Mouse (Mus musculus) layer of hippocampus, adult 2 months (tissue): ENCODE measurements around the gene Lrch4. TPM values are rescaled to one million over a fixed set of nuclear protein-coding genes. Genes with fewer than 3 reads are reported as not detected.

ENCODE experiments used
- DNase-seq, 2 experiments: peaks; one replicate each; pipeline ENCODE4 v3.0.0; 2022; ENCODE audit warnings: low spot score in 2 of 2
- H3K27ac ChIP-seq: fragments of 200-600 bp; 2 replicates; pipeline ENCODE4 v1.8.1; 2022
- H3K4me3 ChIP-seq: fragments of 200-600 bp; 2 replicates; pipeline ENCODE4 v1.8.1; 2022; ENCODE audit warnings: mild to moderate bottlenecking
- CTCF ChIP-seq: fragments of 200-600 bp; conservative IDR thresholded peaks from 2 replicates; pipeline ENCODE4 v1.8.1; 2022; ENCODE audit warnings: antibody characterized with exemption, mild to moderate bottlenecking, moderate library complexity
- long read RNA-seq, 2 experiments: library from polyadenylated mRNA; stranded (forward); transcript quantifications; one replicate each; pipeline ENCODE4 v2.0.0; 2021; ENCODE audit warnings: borderline mapping rate in 2 of 2
- total RNA-seq, 2 experiments: library from RNA; stranded (reverse); gene quantifications; 2 replicates each; pipeline ENCODE4 v1.2.3; 2021

Gene Lrch4
- 10 to 100 TPM; 25.4 to 28.1 TPM for total RNA-seq
- long read RNA-seq, experiment 1, transcript Lrch4-201 (18 exons, 3,078 nt), result major isoform, 24 of 32 reads
- long read RNA-seq, experiment 1, partial matches to known transcripts, result 0 of 32 reads
- long read RNA-seq, experiment 1, other reads (novel, unspliced or antisense), result 6 of 32 reads
- long read RNA-seq, experiment 2, transcript Lrch4-201 (18 exons, 3,078 nt), result major isoform, 26 of 37 reads
- long read RNA-seq, experiment 2, partial matches to known transcripts, result 1 of 37 reads
- long read RNA-seq, experiment 2, other reads (novel, unspliced or antisense), result 8 of 37 reads

DNA sequence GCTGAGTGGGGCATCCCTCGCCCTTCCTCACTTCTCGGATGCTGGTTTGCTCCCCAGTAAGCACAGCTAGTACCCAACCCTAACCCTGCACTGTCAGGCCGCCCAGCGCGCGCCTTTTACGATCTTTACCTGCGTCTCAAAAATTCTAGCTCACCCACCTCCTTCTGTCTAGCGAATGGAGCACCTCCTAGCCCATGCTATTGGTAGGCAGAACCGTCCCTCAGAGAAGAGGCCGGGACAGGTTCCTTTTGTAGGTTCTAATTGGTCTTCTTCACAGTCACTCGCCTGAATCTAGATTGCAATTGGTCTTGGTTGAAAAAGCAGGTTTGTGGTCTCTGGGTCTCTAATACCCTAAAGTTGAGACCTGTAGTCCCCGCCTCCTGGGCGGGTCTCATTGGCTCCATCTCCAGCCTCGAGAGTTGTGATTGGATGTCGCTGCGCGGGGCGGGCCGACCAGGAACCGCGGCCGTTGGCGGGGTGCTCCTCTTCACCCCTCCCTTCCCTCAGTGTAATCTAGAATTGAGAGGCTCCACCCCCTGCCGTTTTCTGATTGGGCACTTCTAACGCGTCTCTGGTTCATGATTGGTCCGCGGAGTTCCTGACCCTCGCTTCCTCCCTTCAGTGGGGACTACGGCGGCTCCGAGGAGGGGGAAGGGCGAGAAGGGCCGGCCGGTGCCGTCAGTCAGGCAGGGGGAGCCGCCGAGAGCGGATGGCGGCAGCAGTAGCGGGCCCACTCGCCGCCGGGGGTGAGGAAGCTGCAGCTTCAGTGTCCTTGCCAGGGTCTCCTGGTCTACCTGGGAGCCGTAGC, at the start of gene Lrch4, which contains the start of the genes Fbxo24 and Gm20605:
Gene Lrch4, plus strand, starts transcription at position 624 of the 808 bp plus-strand sequence.
Gene Fbxo24, minus strand, starts transcription at position 505 of the 808 bp plus-strand sequence.
Gene Gm20605, plus strand, starts transcription at position 678 of the 808 bp plus-strand sequence.
- Histone ChIP-seq H3K4me3 (peak within 1 kb of the TSS; percentile 94), H3K27ac (peak within 1 kb of the TSS; percentile 98)
- TF ChIP-seq CTCF, result 0 out of 2 replicates have a peak, but pooled peaks have one; percentile 11
- DNase-seq, result peak; percentile 97 to 100

DNA sequence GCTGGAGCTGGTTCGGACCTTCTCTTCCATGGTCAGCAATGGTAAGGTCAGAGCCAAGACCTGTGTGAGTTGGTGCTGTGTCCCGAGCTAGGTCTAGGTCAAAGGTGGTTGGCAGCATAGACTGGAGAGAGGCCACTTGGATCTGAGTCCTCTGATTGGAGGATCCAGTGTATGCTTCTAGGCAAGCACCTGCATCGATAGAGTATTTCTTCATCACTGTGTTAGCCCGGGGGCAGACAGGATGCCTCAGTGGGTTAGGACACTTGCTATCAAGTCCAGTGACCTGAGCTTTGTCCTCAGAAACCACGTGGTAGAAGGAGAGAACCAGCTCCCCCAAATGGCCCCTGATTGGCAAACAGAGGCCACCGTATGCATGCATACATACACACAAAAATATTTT, 48.7 kb upstream of the Lrch4 start:
- TF ChIP-seq CTCF, result no peak
- DNase-seq, result no peak

GRCm38 (mm10) chr5:137582702-137583101, 46.2 kb upstream of the Lrch4 start:
- Histone ChIP-seq H3K4me3 (no peak overlapping the region), H3K27ac (no peak overlapping the region)
- no peak for TF ChIP-seq CTCF
- DNase-seq, result no peak

More for the DNA sequence above, 48.7 kb upstream of the Lrch4 start:
- Histone ChIP-seq H3K27ac (no peak overlapping the region), H3K4me3 (no peak overlapping the region)

DNA sequence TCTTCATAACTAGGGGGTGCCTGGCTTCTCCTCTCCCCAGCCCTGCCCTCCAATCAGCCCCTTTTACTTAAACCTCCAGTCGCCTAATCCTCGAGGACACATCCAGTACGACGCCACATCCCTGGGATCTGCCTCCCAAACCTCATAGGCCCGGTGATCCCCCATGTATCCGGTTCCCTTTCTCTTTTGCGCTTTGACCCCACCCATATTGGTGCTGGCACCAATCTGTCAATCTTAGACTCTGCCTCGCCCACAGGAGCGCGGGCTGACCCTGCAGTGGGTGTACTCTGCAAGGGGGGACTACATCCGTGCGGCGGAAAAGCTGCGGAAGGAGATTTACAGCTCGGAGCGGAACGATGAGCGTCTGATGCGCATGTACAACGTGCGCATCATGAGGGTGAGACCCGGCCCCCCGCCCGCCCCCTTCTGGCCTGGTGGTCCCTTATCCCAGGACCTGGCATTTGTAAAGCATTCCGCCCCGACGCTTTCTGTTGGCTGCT, 45.2 kb upstream of the Lrch4 start:
- DNase-seq, result peak; percentile 43 to 58
- no peak; the same call in 1 of the 2 replicates for TF ChIP-seq CTCF
- H3K4me3 ChIP-seq, result peak overlapping the region; percentile 41
- H3K27ac ChIP-seq, result peak overlapping the region; percentile 69

- TF ChIP-seq CTCF, result peak; percentile 85
- DNase-seq, result peak; percentile 63 to 73
- Histone ChIP-seq H3K4me3 (no peak overlapping the region), H3K27ac (no peak overlapping the region)
Measured at GRCm38 (mm10) chr5:137584976-137585375, 43.9 kb upstream of the Lrch4 start.

DNA sequence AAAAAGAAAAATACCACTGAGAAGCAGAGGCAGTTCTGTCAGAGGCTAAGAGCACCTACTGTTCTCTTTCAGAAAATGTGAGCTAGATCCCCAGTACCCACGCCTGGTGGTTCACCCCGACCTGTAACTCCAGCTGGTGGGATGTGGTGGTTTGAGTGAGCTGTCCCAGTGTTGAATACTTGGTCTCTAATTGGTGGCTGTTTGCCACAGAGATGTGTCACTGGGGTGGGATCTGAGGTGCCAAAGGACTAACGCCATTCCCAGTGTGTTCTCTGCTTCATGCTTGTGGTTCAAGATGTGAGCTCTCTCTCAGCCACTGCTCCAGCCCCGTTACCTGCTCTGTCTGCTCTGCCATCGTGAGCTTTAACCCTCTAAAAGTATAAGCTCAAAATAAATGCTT, 38.4 kb upstream of the Lrch4 start:
- no peak overlapping the region for H3K27ac ChIP-seq

GRCm38 (mm10) chr5:137595921-137596320, 33.0 kb upstream of the Lrch4 start:
- no peak for TF ChIP-seq CTCF
- DNase-seq, result no peak
- H3K4me3 ChIP-seq, result no peak overlapping the region

More for the DNA sequence above, 38.4 kb upstream of the Lrch4 start:
- no peak for TF ChIP-seq CTCF
- no peak for DNase-seq
- H3K4me3 ChIP-seq, result no peak overlapping the region

DNA sequence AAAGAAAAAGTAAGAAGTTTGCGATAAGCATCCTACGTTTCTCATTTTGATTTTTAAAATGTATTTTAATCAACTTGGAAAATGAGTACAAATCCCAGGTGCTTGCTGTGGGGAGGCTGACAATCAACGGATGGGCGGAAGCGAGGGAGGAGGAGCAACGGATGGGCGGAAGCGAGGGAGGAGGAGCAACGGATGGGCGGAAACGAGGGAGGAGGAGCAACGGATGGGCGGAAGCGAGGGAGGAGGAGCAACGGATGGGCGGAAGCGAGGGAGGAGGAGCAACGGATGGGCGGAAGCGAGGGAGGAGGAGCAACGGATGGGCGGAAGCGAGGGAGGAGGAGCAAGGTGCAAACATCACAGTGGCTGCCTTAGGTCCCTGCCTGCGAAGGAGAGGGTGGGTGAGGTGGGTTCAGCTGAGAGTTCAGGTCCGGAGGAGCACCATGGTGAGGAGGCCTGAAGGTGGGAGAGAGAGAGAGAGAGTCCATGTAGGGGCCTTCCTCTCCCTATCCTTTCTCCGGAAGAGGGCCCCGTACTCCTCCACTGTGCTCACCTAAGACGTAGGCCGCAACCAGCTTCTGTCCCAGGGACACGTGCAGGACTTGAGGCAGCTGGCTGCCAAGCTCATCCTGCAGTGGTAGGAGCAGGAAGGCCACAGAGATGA, 32.2 kb upstream of the Lrch4 start:
- no peak for DNase-seq
- Histone ChIP-seq H3K4me3 (no peak overlapping the region), H3K27ac (no peak overlapping the region)
- TF ChIP-seq CTCF, result no peak

More at GRCm38 (mm10) chr5:137595921-137596320, 33.0 kb upstream of the Lrch4 start:
- H3K27ac ChIP-seq, result no peak overlapping the region

GRCm38 (mm10) chr5:137597625-137598024, 31.3 kb upstream of the Lrch4 start:
- H3K4me3 ChIP-seq, result no peak overlapping the region
- TF ChIP-seq CTCF, result no peak
- no peak overlapping the region for H3K27ac ChIP-seq
- DNase-seq, result no peak

- H3K4me3 ChIP-seq, result no peak overlapping the region
- no peak overlapping the region for H3K27ac ChIP-seq
- DNase-seq, result no peak
- TF ChIP-seq CTCF, result no peak
Measured at GRCm38 (mm10) chr5:137598100-137598826, 30.7 kb upstream of the Lrch4 start.

GRCm38 (mm10) chr5:137599600-137599999, 29.3 kb upstream of the Lrch4 start:
- TF ChIP-seq CTCF, result no peak
- DNase-seq, result no peak
- H3K27ac ChIP-seq, result 0 out of 2 replicates have a peak overlapping the region, but pooled peaks have one; percentile 95
- H3K4me3 ChIP-seq, result peak overlapping the region; percentile 96

GRCm38 (mm10) chr5:137600281-137600618, 28.7 kb upstream of the Lrch4 start:
- peak in 1 of 2 experiments; percentile 23 for DNase-seq
- H3K27ac ChIP-seq, result peak overlapping the region; percentile 95
- peak overlapping the region; percentile 96 for H3K4me3 ChIP-seq
- no peak; the same call in 1 of the 2 replicates for TF ChIP-seq CTCF
